Mouse (Mus musculus) CH12.LX (cell line): ENCODE measurements around the gene Aldh1b1. TPM values are rescaled to one million over a fixed set of nuclear protein-coding genes. Genes with fewer than 3 reads are reported as not detected.

Experiments
- DNase-seq: peaks from one replicate; pipeline ENCODE4 v3.0.0-alpha.2; 2013; ENCODE audit errors: extremely low read depth
- H3K27ac ChIP-seq: 2 replicates; pipeline ENCODE4 v1.5.1; 2012; ENCODE audit warnings: low read depth, mild to moderate bottlenecking, control low read depth, moderate library complexity; ENCODE audit not compliant: insufficient read depth
- H3K27me3 ChIP-seq: replicated peaks from 2 replicates; pipeline ENCODE3; 2012; ENCODE audit warnings: inconsistent platforms
- H3K36me3 ChIP-seq, 2 experiments: replicated peaks in 1 of 2; 2 replicates each; pipeline versions ENCODE3 to v1.6.1; 2012; ENCODE audit warnings: inconsistent platforms in 1 of 2, low read length in 1 of 2, mild to moderate bottlenecking in 1 of 2, mixed read lengths in 1 of 2, moderate library complexity in 1 of 2; ENCODE audit not compliant: control insufficient read depth in 1 of 2, insufficient read depth in 1 of 2
- H3K4me1 ChIP-seq, 2 experiments: 2 replicates each; pipeline ENCODE4 v1.6.1; 2012; ENCODE audit warnings: inconsistent platforms in 1 of 2, moderate library complexity in 1 of 2; ENCODE audit not compliant: insufficient read depth in 2 of 2, control insufficient read depth in 1 of 2
- H3K4me2 ChIP-seq: 2 replicates; pipeline ENCODE4 v1.6.1; 2012; ENCODE audit warnings: low read depth, mild to moderate bottlenecking, control low read depth; ENCODE audit not compliant: poor library complexity, insufficient read depth, severe bottlenecking
- H3K4me3 ChIP-seq, 3 experiments: fragments of 150-350 bp in 1 of 3; sonication (generic) in 1 of 3; replicated peaks in 1 of 3; 2 replicates each; pipeline versions ENCODE3 to v1.5.1; 2011 to 2012; ENCODE audit warnings: low read depth in 2 of 3, low read length in 2 of 3, mild to moderate bottlenecking in 2 of 3, moderate library complexity in 2 of 3, control low read depth in 1 of 3, improper control_type of control experiment in 1 of 3, inconsistent platforms in 1 of 3, mixed read lengths in 1 of 3; ENCODE audit not compliant: poor library complexity in 1 of 3
- H3K79me2 ChIP-seq: replicated peaks from 2 replicates; pipeline ENCODE4 v1.6.1; 2012; ENCODE audit warnings: mild to moderate bottlenecking, moderate library complexity; ENCODE audit not compliant: control insufficient read depth, poor library complexity, insufficient read depth, severe bottlenecking; ENCODE audit errors: extremely low read depth
- H3K9ac ChIP-seq: 2 replicates; pipeline ENCODE4 v1.6.1; 2012; ENCODE audit warnings: low read depth, mild to moderate bottlenecking, control low read depth, moderate library complexity; ENCODE audit not compliant: insufficient read depth
- H3K9me3 ChIP-seq: replicated peaks from 2 replicates; pipeline ENCODE3; 2012; ENCODE audit warnings: low read length, inconsistent platforms, mixed read lengths
- ELF1 ChIP-seq: IDR thresholded peaks from 2 replicates; pipeline ENCODE4 v1.6.1; 2014; ENCODE audit warnings: low read depth, mild to moderate bottlenecking, inconsistent platforms, low read length, improper control_type of control experiment
- GABPA ChIP-seq: IDR thresholded peaks from 2 replicates; pipeline ENCODE4 v1.6.1; 2012; ENCODE audit warnings: low read depth, low read length, improper control_type of control experiment, inconsistent platforms; ENCODE audit not compliant: insufficient replicate concordance
- MXI1 ChIP-seq: IDR thresholded peaks from 2 replicates; pipeline ENCODE4 v1.6.1; 2011; ENCODE audit warnings: mild to moderate bottlenecking, low read depth, low read length, improper control_type of control experiment
- MYC ChIP-seq: IDR thresholded peaks from 2 replicates; pipeline ENCODE4 v1.6.1; 2011; ENCODE audit warnings: low read depth, mild to moderate bottlenecking, improper control_type of control experiment, low read length
- NELFE ChIP-seq: IDR thresholded peaks from 2 replicates; pipeline ENCODE4 v1.6.1; 2011; ENCODE audit warnings: low read depth, low read length, improper control_type of control experiment
- NRF1 ChIP-seq: IDR thresholded peaks from 2 replicates; pipeline ENCODE4 v1.6.1; 2014; ENCODE audit warnings: low read depth, mild to moderate bottlenecking, inconsistent platforms, low read length, improper control_type of control experiment, moderate library complexity
- POLR2A ChIP-seq: IDR thresholded peaks from 2 replicates; pipeline ENCODE4 v1.6.1; 2011; ENCODE audit warnings: low read depth, mild to moderate bottlenecking, improper control_type of control experiment, low read length
- SMC3 ChIP-seq: IDR thresholded peaks from 2 replicates; pipeline ENCODE4 v1.6.1; 2011; ENCODE audit warnings: low read depth, low read length, improper control_type of control experiment
- TBP ChIP-seq: conservative IDR thresholded peaks from 2 replicates; pipeline ENCODE4 v1.6.1; 2011; ENCODE audit warnings: low read depth, low read length, improper control_type of control experiment
- TCF12 ChIP-seq: IDR thresholded peaks from 2 replicates; pipeline ENCODE4 v1.6.1; 2014; ENCODE audit warnings: low read depth, mild to moderate bottlenecking, inconsistent platforms, low read length, improper control_type of control experiment
- USF2 ChIP-seq: conservative IDR thresholded peaks from 2 replicates; pipeline ENCODE4 v1.6.1; 2011; ENCODE audit warnings: low read depth, low read length, improper control_type of control experiment
- dilution Hi-C: fragments of 300-500 bp; cut with MboI; formaldehyde crosslinking; loops from 2 replicates; pipeline ENCODE4 v1.14.3; 2020; ENCODE audit warnings: low sequenced_read_pairs; ENCODE audit not compliant: extremely low pct_unique_long_range_greater_than_20kb, extremely low pct_ligation_motif_present
- in situ Hi-C: fragments of 300-500 bp; cut with MboI; formaldehyde crosslinking; loops from 3 replicates; pipeline ENCODE4 v1.14.3; 2019; ENCODE audit warnings: low sequenced_read_pairs, low pct_ligation_motif_present, low pct_unique_long_range_greater_than_20kb, mixed read lengths
- polyA plus RNA-seq: library from polyadenylated mRNA; unstranded; fragments of >175 nt; gene quantifications from 2 replicates; pipeline ENCODE4 v1.2.1, GENCODE M21; 2012; ENCODE audit warnings: low read depth; ENCODE audit not compliant: insufficient read length
- total RNA-seq, 2 experiments: library from RNA; depleted of rRNA; stranded (reverse); fragments of 300-350 nt in 1 of 2; fragments of >200 nt in 1 of 2; gene quantifications; 2 replicates each; pipeline ENCODE4 v1.2.3; 2012 to 2014

The Aldh1b1 gene
- total and polyA plus RNA-seq, 3 experiments, result 4.9 to 8.3 (median 6.4) TPM

DNA sequence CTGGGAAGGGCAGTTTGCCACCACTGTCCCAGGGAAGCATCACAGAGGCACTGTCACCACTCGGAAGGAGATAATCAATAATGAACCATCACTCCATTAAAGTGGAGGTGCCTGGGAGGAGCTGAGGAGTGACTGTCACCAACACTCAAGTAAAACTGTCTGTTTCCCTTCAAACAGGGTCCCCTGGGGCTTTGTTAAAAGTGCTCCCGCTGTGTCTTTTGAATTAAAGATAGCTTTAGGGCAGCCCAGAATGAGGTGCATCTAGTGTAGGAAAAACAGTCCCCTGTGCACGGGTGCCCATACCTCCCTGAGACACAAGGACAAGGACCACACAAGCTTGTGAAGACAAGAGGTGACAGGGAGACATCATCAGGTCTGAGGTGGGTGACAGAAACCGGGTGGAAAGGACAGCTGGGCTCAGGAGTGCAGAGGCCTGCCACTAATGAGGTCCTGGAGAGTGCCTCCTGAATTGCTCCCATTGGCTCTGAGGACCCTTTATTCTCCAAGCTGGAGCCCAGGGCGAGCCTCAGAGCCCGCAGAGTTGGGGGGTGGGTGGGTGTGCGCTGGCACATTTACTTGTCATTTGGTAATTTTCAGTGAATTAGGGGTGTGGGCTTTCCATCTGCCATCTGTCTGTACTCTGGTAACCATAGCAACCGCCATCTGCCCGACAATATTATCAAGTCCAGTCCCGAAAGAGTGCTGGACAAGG, 25.4 kb downstream of the Aldh1b1 start:
- Histone ChIP-seq H3K27me3 (peaks cover 14% of the 10 kb centered on the region), H3K27ac (no peak overlapping the region)
- in situ Hi-C loops, result no loop called here

GRCm38 (mm10) chr4:45824761-45825556, 26.1 kb downstream of the Aldh1b1 start:
- in situ Hi-C loops, result no loop called here
- H3K9ac ChIP-seq, result no peak overlapping the region
- no peak for DNase-seq
- dilution Hi-C loops, result no loop called here
- no peaks in the 10 kb centered on the region for H3K79me2 ChIP-seq
- no peak overlapping the region for H3K4me2 ChIP-seq
- no peak overlapping the region for H3K4me3 ChIP-seq
- no peaks in the 10 kb centered on the region for H3K36me3 ChIP-seq
- no peak for TF ChIP-seq MYC
- TF ChIP-seq, all 38 proteins: peak for 0
- H3K27ac ChIP-seq, result no peak overlapping the region
- H3K9me3 ChIP-seq, result no peaks in the 10 kb centered on the region
- H3K27me3 ChIP-seq, result peaks cover 20% of the 10 kb centered on the region
- H3K4me1 ChIP-seq, result peaks cover 0 to 3% of the 10 kb centered on the region in 2 experiments; a peak in 2 of 4 replicates

More for the DNA sequence above, 25.4 kb downstream of the Aldh1b1 start:
- no peak for TF ChIP-seq MXI1
- TF ChIP-seq USF2, result no peak
- TF ChIP-seq NELFE, result no peak
- TF ChIP-seq TCF12, result no peak
- TF ChIP-seq TBP, result no peak
- no peak for TF ChIP-seq SMC3
- no peak for TF ChIP-seq GABPA
- TF ChIP-seq POLR2A, result no peak
- no peak for TF ChIP-seq ELF1
- no peak for TF ChIP-seq NRF1
- H3K4me3 ChIP-seq, result no peak overlapping the region
- peaks cover 0 to 11% of the 10 kb centered on the region in 2 experiments; a peak in 2 of 4 replicates for H3K4me1 ChIP-seq
- H3K4me2 ChIP-seq, result no peak overlapping the region
- H3K79me2 ChIP-seq, result no peaks in the 10 kb centered on the region
- no peak overlapping the region for H3K9ac ChIP-seq
- H3K9me3 ChIP-seq, result no peaks in the 10 kb centered on the region
- DNase-seq, result no peak
- no peaks in the 10 kb centered on the region for H3K36me3 ChIP-seq
- dilution Hi-C loops, result no loop called here
